Mouse (Mus musculus) left cerebral cortex, adult 2 months (tissue): Measurements from ENCODE around the gene Trub1. TPM values are rescaled to one million over a fixed set of nuclear protein-coding genes. Genes with fewer than 3 reads are reported as not detected.

ENCODE experiments used
- DNase-seq, 2 experiments: peaks; one replicate each; pipeline ENCODE4 v3.0.0; 2021 to 2022; ENCODE audit warnings: low spot score in 2 of 2, mixed read lengths in 1 of 2; ENCODE audit errors: extremely low spot score in 1 of 2
- H3K27ac ChIP-seq: fragments of 200-600 bp; 2 replicates; pipeline ENCODE4 v1.8.1; 2022
- H3K4me3 ChIP-seq: fragments of 200-600 bp; 2 replicates; pipeline ENCODE4 v1.8.1; 2022
- CTCF ChIP-seq: fragments of 200-600 bp; IDR thresholded peaks from 2 replicates; pipeline ENCODE4 v1.8.1; 2022; ENCODE audit warnings: antibody characterized with exemption, mild to moderate bottlenecking, moderate library complexity
- intact Hi-C: fragments of 180-260 bp; cut with DNase I; formaldehyde crosslinking; loops from one replicate; pipeline ENCODE4 v1.15.1; 2025
- total RNA-seq, 2 experiments: library from RNA; stranded (reverse); gene quantifications; 2 replicates each; pipeline ENCODE4 v1.2.3; 2021

Trub1 gene
- total RNA-seq, 2 experiments from 2014 or later, result 14.3 to 18.9 TPM

- intact Hi-C loops, result no loop called here
- no peak for TF ChIP-seq CTCF
- H3K4me3 ChIP-seq, result no peak overlapping the region
- no peak overlapping the region for H3K27ac ChIP-seq
- DNase-seq, result peak in 1 of 2 experiments; percentile 12
These were observed 7.7 kb upstream of the Trub1 start for GRCm38 (mm10) chr19:57445049-57445448.

- no peak for TF ChIP-seq CTCF
- Histone ChIP-seq H3K4me3 (no peak overlapping the region), H3K27ac (no peak overlapping the region)
- DNase-seq, result no peak
- intact Hi-C loops, result loop anchor here (5.0 to 10.0 kb wide), 2 partner anchors 89 to 296 kb away; partner anchors contain the start of gene Fam160b1
These were observed 1.9 kb upstream of the Trub1 start for GRCm38 (mm10) chr19:57450849-57451248.

GRCm38 (mm10) chr19:57451762-57452161 is 950 bp upstream of the Trub1 start:
- Histone ChIP-seq H3K27ac (no peak overlapping the region), H3K4me3 (no peak overlapping the region; the same call in 1 of the 2 replicates)
- intact Hi-C loops, result loop anchor here (2.0 to 10.0 kb wide), 3 partner anchors 47 to 297 kb away; partner anchors contain the start of gene Fam160b1
- DNase-seq, result no peak
- no peak for TF ChIP-seq CTCF

- no peak for TF ChIP-seq CTCF
- DNase-seq, result no peak
- H3K4me3 ChIP-seq, result peak overlapping the region; percentile 91
- intact Hi-C loops, result loop anchor here (2.0 to 10.0 kb wide), 3 partner anchors 48 to 298 kb away; partner anchors contain the start of gene Fam160b1
- H3K27ac ChIP-seq, result peak overlapping the region; percentile 82
These were observed 497 bp downstream of the Trub1 start for GRCm38 (mm10) chr19:57453218-57453600.

GRCm38 (mm10) chr19:57455286-57455960 is 2.7 kb downstream of the Trub1 start:
- intact Hi-C loops, result loop anchor here (10.0 kb wide), 1 partner anchor 301 kb away; no protein-coding TSS in a partner anchor
- no peak overlapping the region for H3K4me3 ChIP-seq
- no peak for TF ChIP-seq CTCF
- no peak overlapping the region for H3K27ac ChIP-seq
- DNase-seq, result no peak

- Histone ChIP-seq H3K4me3 (no peak overlapping the region), H3K27ac (no peak overlapping the region)
- DNase-seq, result peak in 1 of 2 experiments; percentile 47
- intact Hi-C loops, result loop anchor here (10.0 kb wide), 1 partner anchor 302 kb away; no protein-coding TSS in a partner anchor
- TF ChIP-seq CTCF, result peak; percentile 62
These were observed 4.4 kb downstream of the Trub1 start for GRCm38 (mm10) chr19:57457075-57457474.

- DNase-seq, result no peak
These were observed 11.0 kb downstream of the Trub1 start for GRCm38 (mm10) chr19:57463741-57464140.

GRCm38 (mm10) chr19:57465742-57466141 is 13.0 kb downstream of the Trub1 start:
- H3K27ac ChIP-seq, result no peak overlapping the region
- H3K4me3 ChIP-seq, result no peak overlapping the region
- no peak for TF ChIP-seq CTCF
- no peak for DNase-seq
- intact Hi-C loops, result no loop called here

More at GRCm38 (mm10) chr19:57463741-57464140, 11.0 kb downstream of the Trub1 start:
- Histone ChIP-seq H3K4me3 (no peak overlapping the region), H3K27ac (no peak overlapping the region)
- intact Hi-C loops, result no loop called here
- no peak for TF ChIP-seq CTCF

GRCm38 (mm10) chr19:57471033-57471432 is 18.3 kb downstream of the Trub1 start:
- H3K27ac ChIP-seq, result no peak overlapping the region
- no peak overlapping the region for H3K4me3 ChIP-seq
- intact Hi-C loops, result loop anchor here (10.0 kb wide), 1 partner anchor 174 kb away; no protein-coding TSS in a partner anchor
- DNase-seq, result peak in 1 of 2 experiments; percentile 39
- no peak for TF ChIP-seq CTCF

GRCm38 (mm10) chr19:57472169-57472568 is 19.5 kb downstream of the Trub1 start:
- Histone ChIP-seq H3K4me3 (no peak overlapping the region), H3K27ac (no peak overlapping the region)
- no peak for DNase-seq
- no peak for TF ChIP-seq CTCF
- intact Hi-C loops, result loop anchor here (10.0 kb wide), 1 partner anchor 173 kb away; no protein-coding TSS in a partner anchor

- peak in 1 of 2 experiments; percentile 36 for DNase-seq
- no peak for TF ChIP-seq CTCF
- no peak overlapping the region for H3K27ac ChIP-seq
- intact Hi-C loops, result loop anchor here (10.0 kb wide), 1 partner anchor 172 kb away; no protein-coding TSS in a partner anchor
- H3K4me3 ChIP-seq, result no peak overlapping the region
These were observed 20.6 kb downstream of the Trub1 start for GRCm38 (mm10) chr19:57473301-57473700.

GRCm38 (mm10) chr19:57475298-57475697 is 22.6 kb downstream of the Trub1 start:
- no peak for TF ChIP-seq CTCF
- no peak for DNase-seq
- intact Hi-C loops, result loop anchor here (10.0 kb wide), 1 partner anchor 170 kb away; no protein-coding TSS in a partner anchor
- no peak overlapping the region for H3K4me3 ChIP-seq
- no peak overlapping the region for H3K27ac ChIP-seq
